Mouse (Mus musculus) 416B (cell line): ENCODE measurements around the gene Proser3.

Experiments used
- DNase-seq: peaks from one replicate; pipeline ENCODE4 v3.0.0; 2011; ENCODE audit warnings: low read depth

Gene Proser3

DNA sequence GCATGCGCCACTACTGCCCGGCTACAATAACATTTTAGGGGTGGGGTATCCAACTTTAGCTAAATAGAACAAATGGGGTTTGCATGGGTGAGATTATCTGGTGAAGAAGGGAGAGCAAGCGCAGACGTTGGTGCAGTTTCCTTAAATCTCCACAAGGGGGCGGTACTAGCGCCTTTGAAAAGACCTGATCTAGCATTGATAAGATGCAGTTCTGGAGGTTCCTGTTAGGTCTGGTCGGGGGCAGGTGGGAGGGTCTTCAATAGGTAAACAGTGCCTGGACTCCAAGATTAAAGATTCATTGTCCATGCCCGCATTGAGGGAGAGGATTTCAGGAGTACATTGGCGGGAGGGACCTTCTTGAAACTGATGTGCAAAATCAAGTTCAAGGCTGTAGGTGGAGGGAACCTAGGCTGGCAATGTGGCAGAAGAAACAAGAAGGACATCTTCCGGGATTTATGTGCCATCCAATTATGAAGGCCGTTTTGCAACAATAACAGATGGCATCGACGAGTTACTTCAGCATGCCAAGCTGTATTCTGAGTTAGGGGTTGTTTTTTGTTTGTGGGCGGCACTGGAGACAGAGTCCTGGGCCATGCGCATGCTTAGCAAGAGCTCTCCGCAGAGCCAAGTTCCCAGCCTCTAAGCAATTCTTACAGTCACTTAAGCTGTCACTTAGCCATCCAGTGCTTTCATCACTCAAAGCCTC lies 61.7 kb downstream of the Proser3 start:
- peak; percentile 56 for DNase-seq
